Mouse (Mus musculus) right cerebral cortex, postnatal 4 days (tissue): ENCODE results near the gene Epdr1.
"Not testable (repeated sequence)": the region's sequence is repeated elsewhere in the genome, so short reads cannot be mapped to it uniquely, and the experiment has no call there.

Experiments
- DNase-seq: peaks from one replicate; pipeline ENCODE4 v3.0.0-alpha.2; 2022

Epdr1 gene

GRCm38 (mm10) chr13:19603719-19604118, 16.0 kb downstream of the Epdr1 start:
- no peak for DNase-seq

GRCm38 (mm10) chr13:19602531-19602930, 17.2 kb downstream of the Epdr1 start:
- no peak for DNase-seq

GRCm38 (mm10) chr13:19599242-19599641, 20.5 kb downstream of the Epdr1 start:
- DNase-seq = no peak

- DNase-seq = no peak
These were observed 24.6 kb downstream of the Epdr1 start for GRCm38 (mm10) chr13:19595141-19595540.

GRCm38 (mm10) chr13:19590996-19591759, 28.5 kb downstream of the Epdr1 start:
- DNase-seq = no peak

GRCm38 (mm10) chr13:19575947-19576346, 43.8 kb downstream of the Epdr1 start:
- no peak for DNase-seq

DNA sequence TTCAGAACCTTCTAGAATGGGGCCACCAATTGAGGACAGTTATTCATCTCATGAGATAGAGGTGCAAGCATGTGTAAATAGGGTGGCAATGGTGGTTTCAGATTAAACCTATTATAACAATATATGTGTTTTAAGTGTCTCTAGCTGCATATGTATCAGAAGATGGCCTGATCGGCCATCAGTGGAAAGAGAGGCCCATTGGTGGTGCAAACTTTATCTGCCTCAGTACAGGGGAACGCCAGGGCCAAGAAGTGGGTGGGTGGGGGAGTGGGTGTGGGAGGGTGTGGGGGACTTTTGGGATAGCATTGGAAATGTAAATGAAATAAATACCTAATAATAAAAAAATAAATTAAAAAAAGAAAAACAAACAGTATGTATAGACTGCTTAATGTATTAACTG, 45.0 kb downstream of the Epdr1 start:
- DNase-seq = not testable (repeated sequence)

DNA sequence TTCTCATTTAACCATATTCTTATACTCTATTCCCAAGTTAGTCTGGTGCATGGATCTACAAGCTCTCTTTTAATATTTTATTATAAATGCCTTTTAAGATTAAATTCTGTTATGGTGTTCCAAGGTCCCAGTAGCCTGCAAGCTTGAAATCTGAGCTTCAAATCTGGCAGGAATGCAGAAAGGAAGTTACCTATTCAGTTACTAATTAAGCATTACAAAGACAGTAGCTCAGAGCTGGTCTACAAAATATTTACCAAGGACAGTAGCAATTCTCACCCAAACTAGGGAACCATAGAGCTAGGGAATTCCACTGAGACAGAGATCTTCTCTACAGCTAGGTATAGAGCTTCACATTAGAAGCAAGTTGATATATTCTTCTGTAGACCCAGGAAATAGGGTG, 49.6 kb downstream of the Epdr1 start:
- DNase-seq = not testable (repeated sequence)

- no peak for DNase-seq
These were observed 57.2 kb downstream of the Epdr1 start for GRCm38 (mm10) chr13:19562510-19562909.

- DNase-seq = no peak
These were observed 64.3 kb downstream of the Epdr1 start for GRCm38 (mm10) chr13:19555391-19555790.
